14 mouse cellular contexts compared by ENCODE assay signal in genomic region chr13:63382206-63382605, GRCm38 (mm10).
DNase-seq lines count a peak whose midpoint lies in the region; ATAC-seq lines count a peak whose summit lies in the region.
"Had no signal": no experiment of that assay in that cellular context is flagged by ENCODE, and none has a peak within 500 bp of the region (broad histone marks: within the 10 kb centered on the region; RNA-seq: fewer than 3 reads in every experiment).

No protein-coding gene starts in this region.

- peak; percentile 58 for DNase-seq in heart, adult 11 months
- no peak for DNase-seq in heart, postnatal 14 days
- peak; percentile 9 for DNase-seq in lung, postnatal 36 days
- DNase-seq in lung, adult 18-20 months: no peak
- no peak for DNase-seq in urinary bladder, postnatal 36 days (ENCODE audit: low spot score in 2 of 2)
- DNase-seq: adrenal gland, postnatal 10 days; cerebellum, adult 11-12 months; cerebellum, adult 9-10 months; cerebellum, postnatal 25 days; gastrocnemius, postnatal 36 days; heart, postnatal 36 days had no signal

- intact Hi-C loops in heart, postnatal 14 days (cut with DNase I): no loop called here

- peak; percentile 68 for ATAC-seq in megakaryocyte progenitor cell, adult 5-6 weeks (replicated peaks; ENCODE audit: poor library complexity)
- ATAC-seq in monocyte, adult 5-6 weeks (replicated peaks; ENCODE audit: insufficient number of reproducible peaks, low FRiP score, low TSS enrichment, poor library complexity, severe bottlenecking): no peak
- ATAC-seq: forebrain, embryonic 15.5 days had no signal

Comparison
In these comparisons a context has a peak if more than half of its experiments do, and no peak if none do; other contexts are left out.
1. DNase-seq: peak in heart, adult 11 months (single experiment) and lung, postnatal 36 days (single experiment); none in heart, postnatal 14 days (0 of 2), lung, adult 18-20 months (0 of 2) and urinary bladder, postnatal 36 days (0 of 2).